In genomic region chr8:106799821-106800220, GRCm38 (mm10) we compare ENCODE assay signal across 31 mouse cellular contexts.
A peak's percentile ranks its signal among the peaks of the same experiment; 100 is the strongest.
DNase-seq lines count a peak whose midpoint lies in the region; ATAC-seq and TF ChIP-seq lines count a peak whose summit lies in the region.
"Had no signal": no experiment of that assay in that cellular context is flagged by ENCODE, and none has a peak within 500 bp of the region (broad histone marks: within the 10 kb centered on the region; RNA-seq: fewer than 3 reads in every experiment).

No protein-coding gene starts in this region.

- WGBS in embryonic facial prominence, embryonic 15.5 days: 18% methylated on average over 1 of the region's 1 CpGs
- WGBS in embryonic facial prominence, embryonic 10.5 days: 71% methylated on average over 1 of the region's 1 CpGs
- WGBS in lung, postnatal 0 days: 34% methylated on average over 1 of the region's 1 CpGs
- WGBS in kidney, postnatal 0 days: 34% methylated on average over 1 of the region's 1 CpGs

- no peaks in the 10 kb centered on the region for H3K9me3 ChIP-seq in embryonic facial prominence, embryonic 15.5 days (replicated peaks)
- H3K9me3 ChIP-seq in embryonic facial prominence, embryonic 10.5 days: no peaks in the 10 kb centered on the region
- no peaks in the 10 kb centered on the region for H3K9me3 ChIP-seq in lung, postnatal 0 days (ENCODE audit: low read length)
- no peaks in the 10 kb centered on the region for H3K9me3 ChIP-seq in kidney, postnatal 0 days (replicated peaks; ENCODE audit: low read length)
- H3K9me3 ChIP-seq: embryonic facial prominence, embryonic 12.5 days; forebrain, embryonic 10.5 days; forebrain, embryonic 15.5 days; G1E; megakaryocyte, embryonic 14.5 days; midbrain, embryonic 12.5 days; neural tube, embryonic 12.5 days had no signal

- H3K9ac ChIP-seq in embryonic facial prominence, embryonic 15.5 days: no peak overlapping the region
- no peak overlapping the region for H3K9ac ChIP-seq in lung, postnatal 0 days (replicated peaks; ENCODE audit: low read depth)
- H3K9ac ChIP-seq in kidney, postnatal 0 days (ENCODE audit: low read depth, low read length): no peak overlapping the region
- H3K9ac ChIP-seq: embryonic facial prominence, embryonic 12.5 days; forebrain, embryonic 15.5 days; hindbrain, embryonic 14.5 days; liver, embryonic 14.5 days; midbrain, embryonic 12.5 days; neural tube, embryonic 12.5 days had no signal

- no peak overlapping the region for H3K4me3 ChIP-seq in embryonic facial prominence, embryonic 15.5 days (replicated peaks)
- H3K4me3 ChIP-seq in embryonic facial prominence, embryonic 10.5 days: no peak overlapping the region
- no peak overlapping the region for H3K4me3 ChIP-seq in lung, postnatal 0 days (ENCODE audit: low read depth, low read length)
- H3K4me3 ChIP-seq in kidney, postnatal 0 days (replicated peaks; ENCODE audit: low read depth, low read length): no peak overlapping the region
- no peak overlapping the region for H3K4me3 ChIP-seq in left cerebral cortex, adult 2 months
- H3K4me3 ChIP-seq: embryonic facial prominence, embryonic 12.5 days; forebrain, embryonic 10.5 days; forebrain, embryonic 15.5 days; megakaryocyte, embryonic 14.5 days; midbrain, embryonic 12.5 days; myocyte; neural tube, embryonic 12.5 days had no signal

- no peaks in the 10 kb centered on the region for H3K4me1 ChIP-seq in embryonic facial prominence, embryonic 15.5 days
- H3K4me1 ChIP-seq in embryonic facial prominence, embryonic 10.5 days: peaks cover 5% of the 10 kb centered on the region
- H3K4me1 ChIP-seq in lung, postnatal 0 days (ENCODE audit: insufficient read depth, low read depth, low read length): no peaks in the 10 kb centered on the region
- no peaks in the 10 kb centered on the region; the same call in 1 of the 2 replicates for H3K4me1 ChIP-seq in kidney, postnatal 0 days (replicated peaks; ENCODE audit: insufficient read depth, low read length)
- H3K4me1 ChIP-seq: embryonic facial prominence, embryonic 12.5 days; forebrain, embryonic 15.5 days; midbrain, embryonic 12.5 days; neural tube, embryonic 12.5 days had no signal

- TF ChIP-seq EP300 in lung, postnatal 0 days (IDR thresholded peaks at IDR 0.05): no peak

- no peak for ATAC-seq in embryonic facial prominence, embryonic 15.5 days (ENCODE audit: insufficient number of reproducible peaks, low FRiP score, low TSS enrichment, low read depth)
- no peak for ATAC-seq in lung, postnatal 0 days
- no peak; the same call in 1 of the 2 replicates for ATAC-seq in kidney, postnatal 0 days (replicated peaks; ENCODE audit: low FRiP score, low read depth)
- ATAC-seq: forebrain, embryonic 15.5 days; intestine, postnatal 0 days had no signal

- 0 out of 2 replicates have a peak overlapping the region, but pooled peaks have one; percentile 4 for H3K27ac ChIP-seq in embryonic facial prominence, embryonic 15.5 days (replicated peaks)
- no peak overlapping the region for H3K27ac ChIP-seq in embryonic facial prominence, embryonic 10.5 days (replicated peaks)
- H3K27ac ChIP-seq in lung, postnatal 0 days (ENCODE audit: low read length): no peak overlapping the region
- peak overlapping the region; percentile 61 for H3K27ac ChIP-seq in kidney, postnatal 0 days
- H3K27ac ChIP-seq in left cerebral cortex, adult 2 months: no peak overlapping the region
- H3K27ac ChIP-seq: embryonic facial prominence, embryonic 12.5 days; forebrain, embryonic 10.5 days; forebrain, embryonic 15.5 days; hindbrain, embryonic 14.5 days; liver, embryonic 14.5 days; midbrain, embryonic 12.5 days; neural tube, embryonic 12.5 days had no signal

- H3K36me3 ChIP-seq in embryonic facial prominence, embryonic 15.5 days: no peaks in the 10 kb centered on the region
- peaks cover 4% of the 10 kb centered on the region; the same call in 1 of the 2 replicates for H3K36me3 ChIP-seq in embryonic facial prominence, embryonic 10.5 days (replicated peaks)
- no peaks in the 10 kb centered on the region for H3K36me3 ChIP-seq in lung, postnatal 0 days (ENCODE audit: insufficient read depth, low read length)
- no peaks in the 10 kb centered on the region for H3K36me3 ChIP-seq in kidney, postnatal 0 days (ENCODE audit: insufficient read depth, low read length)
- H3K36me3 ChIP-seq: embryonic facial prominence, embryonic 12.5 days; forebrain, embryonic 15.5 days; midbrain, embryonic 12.5 days; neural tube, embryonic 12.5 days had no signal

- TF ChIP-seq CTCF in lung, postnatal 0 days (IDR thresholded peaks at IDR 0.05): no peak
- TF ChIP-seq CTCF in kidney, postnatal 0 days (IDR thresholded peaks at IDR 0.05; ENCODE audit: low read depth): no peak
- TF ChIP-seq CTCF in left cerebral cortex, adult 2 months (IDR thresholded peaks at IDR 0.05): no peak

- no peak for DNase-seq in embryonic facial prominence, embryonic 10.5 days (ENCODE audit: low spot score)
- DNase-seq in lung, postnatal 36 days: peak; percentile 11
- no peak for DNase-seq in lung, postnatal 0 days (ENCODE audit: low spot score)
- DNase-seq in kidney, postnatal 0 days (ENCODE audit: low spot score): peak; percentile 54
- peak; percentile 11 for DNase-seq in retina, embryonic 14.5 days (ENCODE audit: low spot score)
- no peak for DNase-seq in embryo, embryonic 10.5 days (ENCODE audit: low spot score)
- DNase-seq in left cerebral cortex, adult 2 months (ENCODE audit: extremely low spot score in 1 of 2, low spot score in 2 of 2): no peak
- DNase-seq: adrenal gland, adult 2 months; cerebellum, adult 2 months; cerebellum, postnatal 14 days; gastrocnemius, postnatal 25 days; heart, adult 11 months; heart, postnatal 4 days; layer of hippocampus, postnatal 36 days; liver; lung, adult 2 months; lung, postnatal 4 days; thymus, postnatal 14 days had no signal

- no peak overlapping the region for H3K4me2 ChIP-seq in embryonic facial prominence, embryonic 15.5 days (replicated peaks)
- H3K4me2 ChIP-seq in lung, postnatal 0 days (replicated peaks; ENCODE audit: low read depth, low read length): no peak overlapping the region
- no peak overlapping the region for H3K4me2 ChIP-seq in kidney, postnatal 0 days (ENCODE audit: low read length)
- H3K4me2 ChIP-seq: embryonic facial prominence, embryonic 12.5 days; forebrain, embryonic 15.5 days; heart, embryonic 11.5 days; hindbrain, embryonic 14.5 days; midbrain, embryonic 12.5 days; neural tube, embryonic 12.5 days had no signal

- intact Hi-C loops in left cerebral cortex, adult 2 months (cut with DNase I): no loop called here

- H3K27me3 ChIP-seq in embryonic facial prominence, embryonic 15.5 days: no peaks in the 10 kb centered on the region
- no peaks in the 10 kb centered on the region for H3K27me3 ChIP-seq in embryonic facial prominence, embryonic 10.5 days (replicated peaks; ENCODE audit: low read depth, poor library complexity, severe bottlenecking)
- H3K27me3 ChIP-seq in lung, postnatal 0 days (replicated peaks; ENCODE audit: insufficient read depth, low read length): no peaks in the 10 kb centered on the region
- H3K27me3 ChIP-seq in kidney, postnatal 0 days (ENCODE audit: insufficient read depth, low read length): no peaks in the 10 kb centered on the region
- H3K27me3 ChIP-seq: embryonic facial prominence, embryonic 12.5 days; forebrain, embryonic 15.5 days; megakaryocyte, embryonic 14.5 days; midbrain, embryonic 12.5 days; neural tube, embryonic 12.5 days had no signal

Comparison
In these comparisons a context has a peak if more than half of its experiments do, and no peak if none do; other contexts are left out.
1. H3K27ac ChIP-seq: peak in embryonic facial prominence, embryonic 15.5 days (single experiment) and kidney, postnatal 0 days (single experiment); none in embryonic facial prominence, embryonic 10.5 days (single experiment), lung, postnatal 0 days (single experiment) and left cerebral cortex, adult 2 months (single experiment).
2. DNase-seq: peak in lung, postnatal 36 days (single experiment), kidney, postnatal 0 days (single experiment) and retina, embryonic 14.5 days (single experiment); none in embryonic facial prominence, embryonic 10.5 days (single experiment), lung, postnatal 0 days (single experiment), embryo, embryonic 10.5 days (single experiment) and left cerebral cortex, adult 2 months (0 of 2).